Mouse (Mus musculus) embryonic facial prominence, embryonic 11.5 days (tissue): ENCODE measurements at regions not wholly inside any gene's neighbourhood (a gene's known extent, or its start where the extent isn't known, plus 50 kb on each side); places are given as distances from the start of the nearest gene placed in this dataset.

ENCODE experiments used
- ATAC-seq: fragments of 200-750 bp; cut with Nextera tagmentation; replicated peaks from 2 replicates; pipeline ENCODE4 v1.8.0; 2017; ENCODE audit warnings: low read depth; ENCODE audit not compliant: insufficient number of reproducible peaks, low FRiP score, low TSS enrichment
- DNase-seq: peaks from one replicate; pipeline ENCODE4 v3.0.0-alpha.2; 2015; ENCODE audit warnings: low spot score
- H3K27ac ChIP-seq: fragments of 300-500 bp; sonication (generic); replicated peaks from 2 replicates; pipeline ENCODE4 v1.5.1; 2014; ENCODE audit warnings: mild to moderate bottlenecking, low read depth, low read length, control low read depth
- H3K27me3 ChIP-seq: fragments of 300-500 bp; sonication (generic); 2 replicates; pipeline ENCODE4 v1.6.1; 2014; ENCODE audit warnings: mild to moderate bottlenecking, low read length, moderate library complexity, mixed read lengths; ENCODE audit not compliant: control insufficient read depth, insufficient read depth
- H3K36me3 ChIP-seq: fragments of 300-500 bp; sonication (generic); replicated peaks from 2 replicates; pipeline ENCODE4 v1.6.1; 2014; ENCODE audit warnings: low read depth, mild to moderate bottlenecking, low read length, moderate library complexity, mixed read lengths; ENCODE audit not compliant: control insufficient read depth, insufficient read depth
- H3K4me1 ChIP-seq: fragments of 300-500 bp; sonication (generic); 2 replicates; pipeline ENCODE4 v1.6.1; 2014; ENCODE audit warnings: low read length, mixed read lengths; ENCODE audit not compliant: control insufficient read depth, insufficient read depth
- H3K4me2 ChIP-seq: fragments of 300-500 bp; sonication (generic); 2 replicates; pipeline ENCODE4 v1.6.1; 2014; ENCODE audit warnings: low read depth, mild to moderate bottlenecking, control low read depth, low read length, moderate library complexity
- H3K4me3 ChIP-seq: fragments of 300-500 bp; sonication (generic); 2 replicates; pipeline ENCODE4 v1.5.1; 2014; ENCODE audit warnings: low read depth, low read length, control low read depth
- H3K9ac ChIP-seq: fragments of 300-500 bp; sonication (generic); replicated peaks from 2 replicates; pipeline ENCODE4 v1.6.1; 2014; ENCODE audit warnings: mild to moderate bottlenecking, control low read depth, low read length
- H3K9me3 ChIP-seq: fragments of 300-500 bp; sonication (generic); replicated peaks from 2 replicates; pipeline ENCODE4 v1.6.1; 2016; ENCODE audit warnings: mild to moderate bottlenecking, low read length, inconsistent platforms, mixed read lengths; ENCODE audit not compliant: control insufficient read depth
- WGBS: fragments of 180-500 bp; shearing (Covaris S2); extraction: QIAGEN DNeasy Blood & Tissue Kit; methylation state at CpG from one replicate; pipeline ENCODE4 v1.1.7; 2014; 5-methylcytosine and 5-hydroxymethylcytosine counted together

DNA sequence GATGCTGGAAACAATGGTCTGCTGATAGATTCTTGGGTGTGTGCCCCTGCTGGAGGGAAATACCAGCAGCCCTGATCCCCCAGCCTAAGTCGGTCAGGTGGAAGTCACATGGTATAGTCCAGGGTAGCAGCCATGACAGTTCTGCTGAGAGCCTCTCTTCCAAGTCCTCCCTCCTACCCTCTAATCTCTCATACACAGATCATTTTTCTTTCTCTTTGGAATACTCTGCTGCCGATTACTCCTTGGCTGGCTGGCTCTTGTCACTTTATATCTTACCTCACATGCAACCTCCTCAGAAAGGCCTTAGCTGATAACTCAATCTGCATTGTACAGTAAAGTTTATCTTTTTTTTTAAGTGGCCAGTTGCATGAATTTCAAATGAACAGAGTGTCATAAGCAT, 162.5 kb upstream of the Kbtbd8 start:
- no peak overlapping the region for H3K9ac ChIP-seq
- no peak overlapping the region for H3K27ac ChIP-seq
- H3K4me2 ChIP-seq, result no peak overlapping the region
- no peak for DNase-seq
- no peak for ATAC-seq
- no peaks in the 10 kb centered on the region for H3K36me3 ChIP-seq
- WGBS, result 68% methylated on average over 2 of the region's 2 CpGs
- H3K4me3 ChIP-seq, result no peak overlapping the region
- no peaks in the 10 kb centered on the region for H3K27me3 ChIP-seq
- no peaks in the 10 kb centered on the region for H3K4me1 ChIP-seq
- no peaks in the 10 kb centered on the region; the same call in 1 of the 2 replicates for H3K9me3 ChIP-seq

DNA sequence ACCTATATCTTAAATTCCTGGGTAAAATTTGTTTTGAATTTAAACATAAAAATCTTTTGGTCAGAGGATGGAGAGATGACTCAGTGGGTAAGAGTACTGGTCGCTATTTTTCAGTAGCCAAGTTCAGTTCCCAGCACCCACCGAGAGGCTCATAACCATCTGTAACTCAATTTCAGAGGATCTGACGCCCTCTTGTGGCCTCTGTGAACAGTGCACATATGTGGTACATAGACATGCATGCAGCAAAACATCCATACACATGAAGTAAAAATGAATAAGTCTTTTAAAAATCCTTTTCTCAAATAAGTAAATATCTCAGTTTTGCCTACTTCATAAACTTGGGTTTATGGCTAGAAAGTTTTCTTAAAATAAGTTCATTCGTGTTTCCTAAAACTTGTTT, 163.4 kb upstream of the Kbtbd8 start:
- Histone ChIP-seq H3K4me1 (no peaks in the 10 kb centered on the region), H3K4me2 (no peak overlapping the region), H3K27ac (no peak overlapping the region), H3K36me3 (no peaks in the 10 kb centered on the region), H3K27me3 (no peaks in the 10 kb centered on the region), H3K4me3 (no peak overlapping the region), H3K9me3 (no peaks in the 10 kb centered on the region; the same call in 1 of the 2 replicates), H3K9ac (no peak overlapping the region)
- 81% methylated on average over 4 of the region's 4 CpGs for WGBS
- ATAC-seq, result no peak
- no peak for DNase-seq

DNA sequence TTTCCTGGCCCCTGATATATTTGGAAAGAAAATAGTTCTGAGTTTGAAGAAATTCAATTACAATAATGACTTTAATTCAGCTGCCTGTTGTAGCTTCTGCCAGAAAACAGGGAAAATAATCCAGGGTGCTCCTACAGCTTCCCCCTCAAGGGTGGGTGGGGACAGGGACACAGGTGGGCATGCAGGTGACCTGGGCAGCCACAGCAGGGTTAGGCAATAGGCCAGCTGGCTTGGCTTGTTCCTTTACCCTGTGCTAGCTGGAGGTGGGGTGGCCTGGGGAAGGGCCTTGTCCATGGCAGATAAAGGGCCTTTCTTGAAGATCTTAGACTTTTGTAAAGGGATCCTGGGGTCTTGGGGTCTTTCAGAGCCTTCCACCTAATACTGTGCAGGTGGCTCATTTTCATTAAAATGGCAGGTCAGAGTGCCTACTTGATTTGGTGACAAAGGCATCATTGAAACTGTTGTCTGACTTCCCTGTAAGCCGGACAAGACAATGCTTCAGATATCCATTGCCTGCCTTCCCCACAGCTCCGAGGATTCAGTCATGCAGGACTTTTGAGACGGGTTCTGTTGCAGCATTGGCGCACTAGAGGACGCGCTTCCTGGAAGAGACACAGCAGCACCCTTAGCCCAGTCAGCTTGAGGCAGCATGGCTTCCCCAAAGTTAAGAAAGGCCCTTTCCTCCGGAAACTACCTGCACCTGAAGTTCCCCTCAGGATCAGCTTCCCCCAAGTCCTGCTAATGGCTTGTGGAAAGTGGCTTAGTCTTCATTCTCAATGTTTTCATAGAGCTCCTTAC, 164.9 kb upstream of the Kbtbd8 start:
- Histone ChIP-seq H3K4me3 (no peak overlapping the region), H3K4me1 (no peaks in the 10 kb centered on the region), H3K4me2 (no peak overlapping the region), H3K27me3 (no peaks in the 10 kb centered on the region), H3K9ac (no peak overlapping the region), H3K36me3 (no peaks in the 10 kb centered on the region), H3K27ac (no peak overlapping the region), H3K9me3 (no peaks in the 10 kb centered on the region; the same call in 1 of the 2 replicates)
- no peak for ATAC-seq
- 80% methylated on average over 7 of the region's 7 CpGs for WGBS
- no peak for DNase-seq

DNA sequence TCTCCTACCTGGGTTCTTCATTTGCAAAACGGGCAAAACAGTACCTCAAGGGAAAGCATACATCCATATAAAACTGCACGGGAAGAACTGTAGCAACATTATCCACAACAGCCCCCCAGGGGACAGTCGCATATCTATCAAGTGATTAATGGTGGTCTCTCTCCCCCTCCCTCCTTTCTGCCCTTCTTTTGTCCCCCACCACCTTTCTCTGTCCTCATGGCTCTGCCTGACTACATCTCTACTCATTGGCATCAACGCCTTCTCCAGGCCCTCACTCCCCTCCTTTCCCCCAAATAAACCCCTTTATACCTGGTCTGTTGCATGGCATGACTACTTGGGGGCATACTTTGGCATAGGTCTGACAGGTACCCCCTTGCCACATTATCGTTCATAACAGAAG, 166.1 kb upstream of the Kbtbd8 start:
- H3K9ac ChIP-seq, result no peak overlapping the region
- WGBS, result 85% methylated on average over 5 of the region's 5 CpGs
- no peaks in the 10 kb centered on the region for H3K27me3 ChIP-seq
- H3K4me2 ChIP-seq, result no peak overlapping the region
- H3K4me3 ChIP-seq, result no peak overlapping the region
- no peaks in the 10 kb centered on the region for H3K4me1 ChIP-seq
- no peak overlapping the region for H3K27ac ChIP-seq
- DNase-seq (no peak), ATAC-seq (no peak)
- no peaks in the 10 kb centered on the region; the same call in 1 of the 2 replicates for H3K9me3 ChIP-seq
- H3K36me3 ChIP-seq, result no peaks in the 10 kb centered on the region

- Histone ChIP-seq H3K27me3 (no peaks in the 10 kb centered on the region), H3K4me3 (no peak overlapping the region), H3K4me1 (no peaks in the 10 kb centered on the region), H3K36me3 (no peaks in the 10 kb centered on the region), H3K4me2 (no peak overlapping the region), H3K9me3 (no peaks in the 10 kb centered on the region; the same call in 1 of the 2 replicates), H3K27ac (no peak overlapping the region), H3K9ac (no peak overlapping the region)
- ATAC-seq, result no peak
- 79% methylated on average over 2 of the region's 2 CpGs for WGBS
- DNase-seq, result no peak
Observed at GRCm38 (mm10) chr6:94950319-94950718, 166.7 kb upstream of the Kbtbd8 start.

GRCm38 (mm10) chr6:94946352-94946900, 170.6 kb upstream of the Kbtbd8 start:
- Histone ChIP-seq H3K4me1 (no peaks in the 10 kb centered on the region), H3K27ac (no peak overlapping the region), H3K9ac (no peak overlapping the region), H3K27me3 (no peaks in the 10 kb centered on the region), H3K4me2 (no peak overlapping the region), H3K9me3 (no peaks in the 10 kb centered on the region), H3K4me3 (no peak overlapping the region), H3K36me3 (no peaks in the 10 kb centered on the region)
- DNase-seq, result no peak
- no peak for ATAC-seq
- WGBS, result 81% methylated on average over 6 of the region's 6 CpGs

- DNase-seq (no peak), ATAC-seq (no peak)
- WGBS, result 83% methylated on average over 5 of the region's 5 CpGs
- Histone ChIP-seq H3K27me3 (no peaks in the 10 kb centered on the region), H3K36me3 (no peaks in the 10 kb centered on the region), H3K9ac (no peak overlapping the region), H3K4me2 (no peak overlapping the region), H3K9me3 (no peaks in the 10 kb centered on the region), H3K4me3 (no peak overlapping the region), H3K27ac (no peak overlapping the region), H3K4me1 (no peaks in the 10 kb centered on the region)
Observed at GRCm38 (mm10) chr6:94945715-94946114, 171.3 kb upstream of the Kbtbd8 start.

- no peak overlapping the region for H3K4me3 ChIP-seq
- H3K9me3 ChIP-seq, result no peaks in the 10 kb centered on the region
- H3K4me1 ChIP-seq, result no peaks in the 10 kb centered on the region
- ATAC-seq (no peak), DNase-seq (no peak)
- no peak overlapping the region for H3K27ac ChIP-seq
- no peak overlapping the region for H3K4me2 ChIP-seq
- 61% methylated on average over 4 of the region's 4 CpGs for whole genome bisulfite sequencing
- H3K27me3 ChIP-seq, result no peaks in the 10 kb centered on the region
- H3K36me3 ChIP-seq, result no peaks in the 10 kb centered on the region
- H3K9ac ChIP-seq, result no peak overlapping the region
Observed at GRCm38 (mm10) chr6:94944196-94944595, 172.8 kb upstream of the Kbtbd8 start.
